ENCODE assay signal across 9 mouse cellular contexts in genomic region chr7:38201290-38201658, GRCm38 (mm10). TPM values are rescaled to one million over a fixed set of nuclear protein-coding genes. Genes with fewer than 3 reads are reported as not detected.
DNase-seq lines count a peak whose midpoint lies in the region; ATAC-seq and TF ChIP-seq lines count a peak whose summit lies in the region.
"Had no signal": no experiment of that assay in that cellular context is flagged by ENCODE, and none has a peak within 500 bp of the region (broad histone marks: within the 10 kb centered on the region; RNA-seq: fewer than 3 reads in every experiment).

No protein-coding gene starts in this region.

- TF ChIP-seq POLR2A in CH12.LX (IDR thresholded peaks at IDR 0.05; ENCODE audit: low read depth, low read length) = no peak

- DNase-seq in kidney, postnatal 36 days = no peak
- no peak for DNase-seq in CH12.LX (ENCODE audit: extremely low read depth)
- no peak for DNase-seq in forebrain, embryonic 11.5 days (ENCODE audit: low spot score)
- no peak for DNase-seq in embryo, embryonic 10.5 days (ENCODE audit: low spot score)
- no peak for DNase-seq in cerebellum, adult 9-10 months
- DNase-seq in left cerebral cortex, adult 18-20 months (ENCODE audit: low spot score in 2 of 2) = no peak

- 0 out of 2 replicates have a peak overlapping the region, but pooled peaks have one; percentile 20 for H3K4me2 ChIP-seq in kidney, embryonic 16.5 days (replicated peaks; ENCODE audit: low read depth, low read length)
- peak overlapping the region; percentile 5; the same call in 1 of the 2 replicates for H3K4me2 ChIP-seq in CH12.LX (ENCODE audit: insufficient read depth, low read depth, poor library complexity, severe bottlenecking)
- 0 out of 2 replicates have a peak overlapping the region, but pooled peaks have one; percentile 5 for H3K4me2 ChIP-seq in forebrain, embryonic 11.5 days (ENCODE audit: low read depth, low read length, severe bottlenecking)
- H3K4me2 ChIP-seq in intestine, embryonic 16.5 days (ENCODE audit: low read depth, low read length) = no peak overlapping the region

- dilution Hi-C loops in CH12.LX (cut with MboI; ENCODE audit: extremely low pct_ligation_motif_present, extremely low pct_unique_long_range_greater_than_20kb, low sequenced_read_pairs) = no loop called here

- TF ChIP-seq EP300 in CH12.LX (IDR thresholded peaks at IDR 0.05; ENCODE audit: low read length) = no peak

- TF ChIP-seq RAD21 in CH12.LX (IDR thresholded peaks at IDR 0.05; ENCODE audit: low read depth, low read length) = no peak

- H3K79me2 ChIP-seq in CH12.LX (replicated peaks; ENCODE audit: control insufficient read depth, extremely low read depth, insufficient read depth, poor library complexity, severe bottlenecking) = no peaks in the 10 kb centered on the region

- no peak for TF ChIP-seq CTCF in CH12.LX (conservative IDR thresholded peaks at IDR 0.05 in 1 of 2, IDR thresholded peaks at IDR 0.05 in 1 of 2; ENCODE audit: low read depth in 2 of 2, low read length in 2 of 2)

- WGBS in kidney, embryonic 16.5 days = 31% methylated on average over 3 of the region's 3 CpGs
- 45% methylated on average over 3 of the region's 3 CpGs for WGBS in forebrain, embryonic 11.5 days
- 27% methylated on average over 3 of the region's 3 CpGs for WGBS in intestine, embryonic 16.5 days

- 0 out of 2 replicates have a peak, but pooled peaks cover 5% of the 10 kb centered on the region for H3K4me1 ChIP-seq in kidney, embryonic 16.5 days (ENCODE audit: insufficient read depth, low read length)
- H3K4me1 ChIP-seq in CH12.LX (ENCODE audit: control insufficient read depth in 1 of 2, insufficient read depth in 2 of 2) = peaks cover 0 to 7% of the 10 kb centered on the region in 2 experiments; a peak in 2 of 4 replicates
- H3K4me1 ChIP-seq in forebrain, embryonic 11.5 days (replicated peaks; ENCODE audit: control insufficient read depth, insufficient read depth, low read length) = peaks cover 3% of the 10 kb centered on the region; the same call in 1 of the 2 replicates
- H3K4me1 ChIP-seq in intestine, embryonic 16.5 days (ENCODE audit: control insufficient read depth, insufficient read depth, low read length) = no peaks in the 10 kb centered on the region

- H3K27ac ChIP-seq in kidney, embryonic 16.5 days (ENCODE audit: low read length) = no peak overlapping the region
- no peak overlapping the region for H3K27ac ChIP-seq in CH12.LX (ENCODE audit: insufficient read depth, low read depth)
- no peak overlapping the region for H3K27ac ChIP-seq in forebrain, embryonic 11.5 days (ENCODE audit: low read depth, low read length)
- H3K27ac ChIP-seq in intestine, embryonic 16.5 days (ENCODE audit: low read length) = no peak overlapping the region
- H3K27ac ChIP-seq: kidney, postnatal 0 days had no signal

- no peaks in the 10 kb centered on the region for H3K27me3 ChIP-seq in kidney, embryonic 16.5 days (ENCODE audit: insufficient read depth, low read length)
- no peaks in the 10 kb centered on the region for H3K27me3 ChIP-seq in CH12.LX (replicated peaks)
- H3K27me3 ChIP-seq in forebrain, embryonic 11.5 days (ENCODE audit: control insufficient read depth, insufficient read depth, low read length) = no peaks in the 10 kb centered on the region
- H3K27me3 ChIP-seq in intestine, embryonic 16.5 days (replicated peaks; ENCODE audit: control insufficient read depth, insufficient read depth, low read length) = no peaks in the 10 kb centered on the region

- H3K4me3 ChIP-seq in kidney, embryonic 16.5 days (ENCODE audit: low read length) = no peak overlapping the region
- peak overlapping the region in 1 of 3 experiments; percentile 38 for H3K4me3 ChIP-seq in CH12.LX (replicated peaks in 1 of 3; ENCODE audit: low read depth in 2 of 3, low read length in 2 of 3, poor library complexity in 1 of 3)
- no peak overlapping the region for H3K4me3 ChIP-seq in forebrain, embryonic 11.5 days (ENCODE audit: low read depth, low read length)
- no peak overlapping the region for H3K4me3 ChIP-seq in intestine, embryonic 16.5 days (ENCODE audit: low read length)

- ATAC-seq in kidney, embryonic 16.5 days (ENCODE audit: low FRiP score, low TSS enrichment) = peak; percentile 28; the same call in 1 of the 2 replicates
- 0 out of 2 replicates have a peak, but pooled peaks have one; percentile 11 for ATAC-seq in forebrain, embryonic 11.5 days (replicated peaks; ENCODE audit: low FRiP score)
- ATAC-seq in intestine, embryonic 16.5 days = peak; percentile 45; the same call in 1 of the 2 replicates

- no peaks in the 10 kb centered on the region for H3K9me3 ChIP-seq in kidney, embryonic 16.5 days (ENCODE audit: low read length)
- H3K9me3 ChIP-seq in CH12.LX (replicated peaks; ENCODE audit: low read length) = peaks cover 4% of the 10 kb centered on the region
- H3K9me3 ChIP-seq in forebrain, embryonic 11.5 days (ENCODE audit: control insufficient read depth, low read length) = no peaks in the 10 kb centered on the region
- no peaks in the 10 kb centered on the region for H3K9me3 ChIP-seq in intestine, embryonic 16.5 days (ENCODE audit: control insufficient read depth, low read length)

- no peaks in the 10 kb centered on the region for H3K36me3 ChIP-seq in kidney, embryonic 16.5 days (ENCODE audit: insufficient read depth, low read length)
- H3K36me3 ChIP-seq in CH12.LX (replicated peaks in 1 of 2; ENCODE audit: control insufficient read depth in 1 of 2, insufficient read depth in 1 of 2, low read length in 1 of 2) = peaks cover 0 to 5% of the 10 kb centered on the region in 2 experiments
- H3K36me3 ChIP-seq in forebrain, embryonic 11.5 days (ENCODE audit: control insufficient read depth, insufficient read depth, low read length) = no peaks in the 10 kb centered on the region
- no peaks in the 10 kb centered on the region for H3K36me3 ChIP-seq in intestine, embryonic 16.5 days (ENCODE audit: control insufficient read depth, insufficient read depth, low read length)

- in situ Hi-C loops in CH12.LX (cut with MboI; ENCODE audit: low pct_ligation_motif_present, low pct_unique_long_range_greater_than_20kb, low sequenced_read_pairs) = loop anchor here (10.0 kb wide), 1 partner anchor 64 kb away; no protein-coding TSS in a partner anchor

- no peak overlapping the region for H3K9ac ChIP-seq in kidney, embryonic 16.5 days (replicated peaks; ENCODE audit: low read length)
- H3K9ac ChIP-seq in CH12.LX (ENCODE audit: insufficient read depth, low read depth) = no peak overlapping the region; the same call in 1 of the 2 replicates
- H3K9ac ChIP-seq in forebrain, embryonic 11.5 days (ENCODE audit: low read length) = no peak overlapping the region
- no peak overlapping the region for H3K9ac ChIP-seq in intestine, embryonic 16.5 days (ENCODE audit: low read depth, low read length)

TF ChIP-seq in CH12.LX, 34 proteins besides CTCF, POLR2A, EP300 and RAD21:
- TF ChIP-seq IRF4 (IDR thresholded peaks at IDR 0.05; ENCODE audit: low read depth, low read length) = no peak
- TF ChIP-seq RCOR1 (conservative IDR thresholded peaks at IDR 0.05; ENCODE audit: low read depth, low read length) = no peak
- no peak for TF ChIP-seq NELFE (IDR thresholded peaks at IDR 0.05; ENCODE audit: low read depth, low read length)
- no peak for TF ChIP-seq PAX5 (IDR thresholded peaks at IDR 0.05; ENCODE audit: low read length)
- no peak for TF ChIP-seq USF2 (conservative IDR thresholded peaks at IDR 0.05; ENCODE audit: low read depth, low read length)
- no peak for TF ChIP-seq USF1 (IDR thresholded peaks at IDR 0.05; ENCODE audit: low read depth, low read length)
- TF ChIP-seq JUN (IDR thresholded peaks at IDR 0.05; ENCODE audit: insufficient read depth, low read depth, low read length) = no peak
- no peak for TF ChIP-seq MXI1 (IDR thresholded peaks at IDR 0.05; ENCODE audit: low read depth, low read length)
- no peak for TF ChIP-seq NRF1 (IDR thresholded peaks at IDR 0.05; ENCODE audit: low read depth, low read length)
- TF ChIP-seq MEF2A (IDR thresholded peaks at IDR 0.05; ENCODE audit: borderline replicate concordance, low read depth, low read length) = no peak
- no peak for TF ChIP-seq MAX (IDR thresholded peaks at IDR 0.05; ENCODE audit: low read length)
- TF ChIP-seq ZC3H11A (IDR thresholded peaks at IDR 0.05; ENCODE audit: low read depth, low read length) = no peak
- TF ChIP-seq ETS1 (conservative IDR thresholded peaks at IDR 0.05; ENCODE audit: low read depth, low read length) = no peak
- no peak for TF ChIP-seq TCF12 (IDR thresholded peaks at IDR 0.05; ENCODE audit: low read depth, low read length)
- no peak for TF ChIP-seq MAZ (IDR thresholded peaks at IDR 0.05; ENCODE audit: low read depth, low read length)
- no peak for TF ChIP-seq ELF1 (IDR thresholded peaks at IDR 0.05; ENCODE audit: low read depth, low read length)
- TF ChIP-seq E2F4 (IDR thresholded peaks at IDR 0.05; ENCODE audit: insufficient replicate concordance, low read depth, low read length) = no peak
- TF ChIP-seq UBTF (IDR thresholded peaks at IDR 0.05; ENCODE audit: low read depth, low read length) = no peak
- TF ChIP-seq SMC3 (IDR thresholded peaks at IDR 0.05; ENCODE audit: low read depth, low read length) = no peak
- TF ChIP-seq CHD2 (IDR thresholded peaks at IDR 0.05; ENCODE audit: low read length) = no peak

RNA-seq across cellular contexts. Expression of gene 1600014C10Rik, which starts 18.3 kb away (rescaled TPM):
- polyA plus RNA-seq in kidney, embryonic 16.5 days (2015; fragmentation: Nextera tagmentation; extraction: Ambion mirVana) = 17.6 and 18.9 TPM in 2 replicates
- total RNA-seq in CH12.LX (2012; rRNA removed) (7.4 and 8.1 TPM in 2 replicates), CH12.LX (2014; rRNA removed) (9.7 and 10.3 TPM in 2 replicates)
- polyA plus RNA-seq in CH12.LX (2012; ENCODE audit: insufficient read length, low read depth) = 9.4 and 10.6 TPM in 2 replicates
- 12.7 and 13.9 TPM in 2 replicates for polyA plus RNA-seq in forebrain, embryonic 11.5 days (2014; fragmentation: Nextera tagmentation; extraction: Ambion mirVana)
- polyA plus RNA-seq in intestine, embryonic 16.5 days (2015; fragmentation: Nextera tagmentation; extraction: Ambion mirVana) = 16.6 TPM in 2 replicates
- total RNA-seq in left cerebral cortex, adult 18-20 months (2021) = 10 to 100 TPM; 24.5 to 26.3 TPM

RNA-seq across cellular contexts. Expression of gene Plekhf1, which starts 26.5 kb away (rescaled TPM):
- polyA plus RNA-seq in kidney, embryonic 16.5 days (2015; fragmentation: Nextera tagmentation; extraction: Ambion mirVana) = 5.9 and 6.3 TPM in 2 replicates
- total RNA-seq in CH12.LX (2012; rRNA removed) = 0.59 and 0.72 TPM in 2 replicates
- total RNA-seq in CH12.LX (2014; rRNA removed) = 0.16 and 0.24 TPM in 2 replicates
- polyA plus RNA-seq in CH12.LX (2012; ENCODE audit: insufficient read length, low read depth) = 0.12 TPM in 1 of 2 replicates, not detected in the other
- 1.4 and 1.6 TPM in 2 replicates for polyA plus RNA-seq in forebrain, embryonic 11.5 days (2014; fragmentation: Nextera tagmentation; extraction: Ambion mirVana)
- polyA plus RNA-seq in intestine, embryonic 16.5 days (2015; fragmentation: Nextera tagmentation; extraction: Ambion mirVana) = 4.5 and 4.8 TPM in 2 replicates
- 1 to 10 TPM; 1.5 to 1.7 TPM for total RNA-seq in left cerebral cortex, adult 18-20 months (2021)
